Mouse (Mus musculus) cerebellum, adult 2 months (tissue): ENCODE results near the gene Itprip.
"Not testable (repeated sequence)": the region's sequence is repeated elsewhere in the genome, so short reads cannot be mapped to it uniquely, and the experiment has no call there.

Experiments used
- CTCF ChIP-seq: fragments of 200-500 bp; IDR thresholded peaks from 2 replicates; pipeline ENCODE4 v1.5.1; 2011; ENCODE audit warnings: low read depth, mild to moderate bottlenecking, control low read depth, low read length, moderate library complexity, borderline replicate concordance; ENCODE audit not compliant: insufficient read depth
- POLR2A ChIP-seq: fragments of 200-500 bp; IDR thresholded peaks from 2 replicates; pipeline ENCODE4 v1.6.1; 2011; ENCODE audit warnings: low read length, control low read depth, borderline replicate concordance; ENCODE audit not compliant: insufficient read depth

DNA sequence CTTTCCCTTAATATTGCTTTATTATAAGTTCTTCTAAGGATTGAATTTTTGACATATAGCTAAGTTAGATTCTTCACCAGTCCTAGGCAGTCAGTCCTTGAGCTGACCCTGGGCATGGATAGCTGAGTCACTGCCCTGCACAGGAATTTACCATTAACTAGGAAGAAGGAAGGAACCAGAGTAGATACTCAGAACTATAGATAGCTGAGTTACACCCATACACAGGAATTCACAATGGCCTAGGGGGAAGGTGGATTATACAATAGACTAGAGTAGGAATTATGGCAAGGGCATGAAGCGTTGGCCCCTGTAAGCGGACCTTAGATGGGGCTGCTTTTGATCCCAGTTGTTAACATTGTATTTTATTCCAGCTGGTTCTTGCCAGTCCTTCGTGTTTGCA lies 67.0 kb downstream of the Itprip start:
- not testable (repeated sequence) for TF ChIP-seq POLR2A, CTCF
